Mouse (Mus musculus): Measurements from ENCODE around the gene Zfand4.
"Not testable (repeated sequence)": the region's sequence is repeated elsewhere in the genome, so short reads cannot be mapped to it uniquely, and the experiment has no call there.

Gene Zfand4

GRCm38 (mm10) chr6:116326641-116327040 is 62.6 kb downstream of the Zfand4 start:
- DNase-seq: no peak

GRCm38 (mm10) chr6:116331396-116331795 is 67.4 kb downstream of the Zfand4 start:
- no peak for DNase-seq

GRCm38 (mm10) chr6:116337466-116337834 is 73.4 kb downstream of the Zfand4 start:
- DNase-seq: no peak

GRCm38 (mm10) chr6:116337835-116338501 is 73.9 kb downstream of the Zfand4 start, which contains the start of gene March8:
March8 (plus strand) TSS chr6:116338024.
- DNase-seq: peak; percentile 97

GRCm38 (mm10) chr6:116338520-116338919 is 74.5 kb downstream of the Zfand4 start:
- DNase-seq: no peak

- no peak for DNase-seq
Observed at GRCm38 (mm10) chr6:116339088-116339487, 75.1 kb downstream of the Zfand4 start.

- no peak for DNase-seq
Observed at GRCm38 (mm10) chr6:116340521-116340920, 76.5 kb downstream of the Zfand4 start.

GRCm38 (mm10) chr6:116347953-116348352 is 83.9 kb downstream of the Zfand4 start:
- no peak for DNase-seq

- no peak for DNase-seq
Observed at GRCm38 (mm10) chr6:116349997-116350396, 86.0 kb downstream of the Zfand4 start.

- no peak for DNase-seq
Observed at GRCm38 (mm10) chr6:116350643-116351042, 86.6 kb downstream of the Zfand4 start.

- DNase-seq: no peak
Observed at GRCm38 (mm10) chr6:116351534-116351933, 87.5 kb downstream of the Zfand4 start.

- DNase-seq: no peak
Observed at GRCm38 (mm10) chr6:116353428-116353827, 89.4 kb downstream of the Zfand4 start.

GRCm38 (mm10) chr6:116356311-116356947 is 92.4 kb downstream of the Zfand4 start:
- DNase-seq: not testable (repeated sequence)

- no peak for DNase-seq
Observed at GRCm38 (mm10) chr6:116356948-116357325, 92.9 kb downstream of the Zfand4 start.

GRCm38 (mm10) chr6:116358056-116358455 is 94.0 kb downstream of the Zfand4 start:
- DNase-seq: no peak

- no peak for DNase-seq
Observed at GRCm38 (mm10) chr6:116359256-116359655, 95.2 kb downstream of the Zfand4 start.

- DNase-seq: no peak
Observed at GRCm38 (mm10) chr6:116361463-116361862, 97.4 kb downstream of the Zfand4 start.

- DNase-seq: no peak
Observed at GRCm38 (mm10) chr6:116361993-116362392, 98.0 kb downstream of the Zfand4 start.

- DNase-seq: no peak
Observed at GRCm38 (mm10) chr6:116367971-116368370, 103.9 kb downstream of the Zfand4 start.

GRCm38 (mm10) chr6:116369811-116370210 is 105.8 kb downstream of the Zfand4 start:
- DNase-seq: no peak

- DNase-seq: no peak
Observed at GRCm38 (mm10) chr6:116370216-116370976, 106.4 kb downstream of the Zfand4 start.

GRCm38 (mm10) chr6:116371500-116371899 is 107.5 kb downstream of the Zfand4 start:
- DNase-seq: no peak

GRCm38 (mm10) chr6:116374136-116374535 is 110.1 kb downstream of the Zfand4 start:
- DNase-seq: no peak

- DNase-seq: no peak
Observed at GRCm38 (mm10) chr6:116374618-116375017, 110.6 kb downstream of the Zfand4 start.

Measured in embryo, embryonic 11 days (tissue).